Mouse (Mus musculus) testis, adult 2 months (tissue): ENCODE measurements at regions not wholly inside any gene's neighbourhood (a gene's known extent, or its start where the extent isn't known, plus 50 kb on each side); places are given as distances from the start of the nearest gene placed in this dataset.

Experiments
- CTCF ChIP-seq: fragments of 200-500 bp; IDR thresholded peaks from 2 replicates; pipeline ENCODE4 v1.5.1; 2012; ENCODE audit warnings: low read depth, mild to moderate bottlenecking, inconsistent platforms, low read length, moderate library complexity; ENCODE audit not compliant: control insufficient read depth, insufficient read depth, insufficient replicate concordance
- POLR2A ChIP-seq: fragments of 200-500 bp; IDR thresholded peaks from 2 replicates; pipeline ENCODE4 v1.6.1; 2012; ENCODE audit warnings: low read depth, mild to moderate bottlenecking, inconsistent platforms, low read length, moderate library complexity; ENCODE audit not compliant: control insufficient read depth

DNA sequence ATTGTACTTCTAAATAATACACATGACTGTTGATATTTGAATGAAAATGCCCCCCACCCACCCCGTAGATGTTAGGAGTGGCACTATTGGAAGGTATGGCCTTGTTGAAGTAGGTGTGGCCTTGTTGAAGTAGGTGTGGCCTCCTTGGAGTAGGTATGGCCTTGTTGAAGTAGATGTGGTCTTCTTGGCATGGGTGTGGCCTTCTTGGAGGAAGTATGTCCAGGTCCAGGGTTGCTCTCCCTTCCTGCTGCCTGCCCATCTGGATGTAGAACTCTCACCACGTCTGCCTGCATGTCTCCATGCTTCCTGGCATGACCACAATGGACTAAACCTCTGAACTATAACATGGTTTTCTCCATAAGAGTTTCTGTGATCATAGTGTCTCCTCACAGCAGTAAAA, 188.7 kb downstream of the Sptssa start:
- TF ChIP-seq POLR2A (no peak), CTCF (no peak)
